Mouse (Mus musculus): ENCODE results near the gene Itgb3.
"Not testable (repeated sequence)": the region's sequence is repeated elsewhere in the genome, so short reads cannot be mapped to it uniquely, and the experiment has no call there.

Itgb3 gene

GRCm38 (mm10) chr11:104607491-104608245 lies at the start of gene Itgb3:
TSS of gene Itgb3 (plus strand) at chr11:104608000.
- DNase-seq (ENCODE audit: low spot score), result peak; percentile 61

- DNase-seq (ENCODE audit: low spot score), result no peak
Measured at GRCm38 (mm10) chr11:104558065-104558464, 49.7 kb upstream of the Itgb3 start.

- DNase-seq (ENCODE audit: low spot score), result no peak
Measured at GRCm38 (mm10) chr11:104558651-104559403, 49.0 kb upstream of the Itgb3 start.

GRCm38 (mm10) chr11:104560971-104561370 lies 46.8 kb upstream of the Itgb3 start:
- no peak for DNase-seq (ENCODE audit: low spot score)

GRCm38 (mm10) chr11:104563496-104563895 lies 44.3 kb upstream of the Itgb3 start:
- DNase-seq (ENCODE audit: low spot score), result no peak

GRCm38 (mm10) chr11:104565172-104565571 lies 42.6 kb upstream of the Itgb3 start:
- DNase-seq (ENCODE audit: low spot score), result no peak

GRCm38 (mm10) chr11:104566097-104566496 lies 41.7 kb upstream of the Itgb3 start:
- DNase-seq (ENCODE audit: low spot score), result no peak

GRCm38 (mm10) chr11:104566796-104567195 lies 41.0 kb upstream of the Itgb3 start:
- no peak for DNase-seq (ENCODE audit: low spot score)

- no peak for DNase-seq (ENCODE audit: low spot score)
Measured at GRCm38 (mm10) chr11:104567736-104568135, 40.1 kb upstream of the Itgb3 start.

GRCm38 (mm10) chr11:104568326-104568725 lies 39.5 kb upstream of the Itgb3 start:
- no peak for DNase-seq (ENCODE audit: low spot score)

GRCm38 (mm10) chr11:104570515-104570914 lies 37.3 kb upstream of the Itgb3 start:
- not testable (repeated sequence) for DNase-seq (ENCODE audit: low spot score)

- not testable (repeated sequence) for DNase-seq (ENCODE audit: low spot score)
Measured at GRCm38 (mm10) chr11:104571373-104571772, 36.4 kb upstream of the Itgb3 start.

GRCm38 (mm10) chr11:104572091-104572490 lies 35.7 kb upstream of the Itgb3 start:
- no peak for DNase-seq (ENCODE audit: low spot score)

- DNase-seq (ENCODE audit: low spot score), result no peak
Measured at GRCm38 (mm10) chr11:104572566-104572965, 35.2 kb upstream of the Itgb3 start.

GRCm38 (mm10) chr11:104576772-104577612 lies 30.8 kb upstream of the Itgb3 start:
- DNase-seq (ENCODE audit: low spot score), result no peak

GRCm38 (mm10) chr11:104578074-104578473 lies 29.7 kb upstream of the Itgb3 start:
- no peak for DNase-seq (ENCODE audit: low spot score)

GRCm38 (mm10) chr11:104579084-104579483 lies 28.7 kb upstream of the Itgb3 start:
- no peak for DNase-seq (ENCODE audit: low spot score)

- DNase-seq (ENCODE audit: low spot score), result no peak
Measured at GRCm38 (mm10) chr11:104579575-104579974, 28.2 kb upstream of the Itgb3 start.

- no peak for DNase-seq (ENCODE audit: low spot score)
Measured at GRCm38 (mm10) chr11:104580091-104580490, 27.7 kb upstream of the Itgb3 start.

GRCm38 (mm10) chr11:104580606-104581005 lies 27.2 kb upstream of the Itgb3 start:
- no peak for DNase-seq (ENCODE audit: low spot score)

- peak; percentile 17 for DNase-seq (ENCODE audit: low spot score)
Measured at GRCm38 (mm10) chr11:104581446-104582307, 26.1 kb upstream of the Itgb3 start.

GRCm38 (mm10) chr11:104582308-104582606 lies 25.5 kb upstream of the Itgb3 start:
- DNase-seq (ENCODE audit: low spot score), result no peak
